Mouse (Mus musculus) forebrain, embryonic 11.5 days (tissue): ENCODE measurements around the gene Vwce. TPM values are rescaled to one million over a fixed set of nuclear protein-coding genes. Genes with fewer than 3 reads are reported as not detected.

Source experiments
- ATAC-seq: fragments of 200-750 bp; cut with Nextera tagmentation; replicated peaks from 2 replicates; pipeline ENCODE4 v1.8.0; 2017; ENCODE audit warnings: moderate TSS enrichment; ENCODE audit not compliant: low FRiP score
- DNase-seq: peaks from one replicate; pipeline ENCODE4 v3.0.0-alpha.2; 2017; ENCODE audit warnings: low spot score
- H3K27ac ChIP-seq: fragments of 300-500 bp; sonication (generic); 2 replicates; pipeline ENCODE4 v1.5.1; 2014; ENCODE audit warnings: low read depth, low read length
- H3K27me3 ChIP-seq: fragments of 300-500 bp; sonication (generic); 2 replicates; pipeline ENCODE4 v1.6.1; 2014; ENCODE audit warnings: mild to moderate bottlenecking, low read length, mixed read lengths; ENCODE audit not compliant: control insufficient read depth, insufficient read depth
- H3K36me3 ChIP-seq: fragments of 300-500 bp; sonication (generic); 2 replicates; pipeline ENCODE4 v1.6.1; 2014; ENCODE audit warnings: mild to moderate bottlenecking, low read length, moderate library complexity, mixed read lengths; ENCODE audit not compliant: control insufficient read depth, insufficient read depth
- H3K4me1 ChIP-seq: fragments of 300-500 bp; sonication (generic); replicated peaks from 2 replicates; pipeline ENCODE4 v1.6.1; 2014; ENCODE audit warnings: low read length, mixed read lengths; ENCODE audit not compliant: control insufficient read depth, insufficient read depth
- H3K4me2 ChIP-seq: fragments of 300-500 bp; sonication (generic); 2 replicates; pipeline ENCODE4 v1.6.1; 2014; ENCODE audit warnings: low read depth, mild to moderate bottlenecking, low read length, moderate library complexity, mixed read lengths; ENCODE audit not compliant: severe bottlenecking
- H3K4me3 ChIP-seq: fragments of 300-500 bp; sonication (generic); 2 replicates; pipeline ENCODE4 v1.5.1; 2014; ENCODE audit warnings: low read depth, low read length
- H3K9ac ChIP-seq: fragments of 300-500 bp; sonication (generic); 2 replicates; pipeline ENCODE4 v1.6.1; 2014; ENCODE audit warnings: low read length
- H3K9me3 ChIP-seq: fragments of 300-500 bp; sonication (generic); 2 replicates; pipeline ENCODE4 v1.6.1; 2016; ENCODE audit warnings: low read length, mixed read lengths; ENCODE audit not compliant: control insufficient read depth
- WGBS: fragments of 180-500 bp; shearing (Covaris S2); extraction: QIAGEN DNeasy Blood & Tissue Kit; methylation state at CpG from one replicate; pipeline ENCODE4 v1.1.7; 2014; 5-methylcytosine and 5-hydroxymethylcytosine counted together
- polyA plus RNA-seq: library from polyadenylated mRNA; unstranded; fragments of >200 nt; fragmentation: Nextera tagmentation; extraction: Ambion mirVana; gene quantifications from 2 replicates; pipeline ENCODE4 v1.2.1, GENCODE M21; 2014

Gene Vwce
- polyA plus RNA-seq, 1 experiment from 2014 or later = 0.47 TPM

DNA sequence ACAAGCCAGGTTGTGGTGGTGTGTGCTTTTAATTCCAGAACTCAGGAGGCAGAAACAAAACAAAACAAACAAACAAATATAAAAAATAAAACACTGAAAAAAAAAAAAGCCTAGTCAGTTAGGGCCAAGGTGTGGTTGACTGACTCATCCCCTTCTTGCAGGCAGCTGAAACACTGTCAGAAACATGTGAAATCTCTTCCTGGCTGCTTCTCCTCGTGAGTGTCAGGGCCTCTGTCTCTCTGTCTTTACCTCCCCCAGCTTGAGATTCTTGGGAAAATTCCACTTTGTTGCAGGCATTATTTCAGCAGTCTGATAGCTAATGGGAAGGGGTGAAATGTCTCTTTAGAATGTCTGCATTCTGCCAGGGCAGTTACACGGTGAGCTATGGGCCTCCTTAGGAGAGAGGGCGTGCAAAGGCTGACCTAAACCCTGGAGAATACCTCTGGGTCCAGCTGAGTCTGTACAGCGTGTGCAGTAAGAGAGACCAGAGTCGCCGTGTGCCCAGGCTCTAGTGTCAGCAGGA is 31.7 kb upstream of the Vwce start:
- no peak for DNase-seq
- Histone ChIP-seq H3K9ac (peak overlapping the region; percentile 85), H3K4me1 (peaks cover 12% of the 10 kb centered on the region), H3K4me3 (peak overlapping the region; percentile 28), H3K9me3 (no peaks in the 10 kb centered on the region), H3K4me2 (peak overlapping the region; percentile 53), H3K27ac (peak overlapping the region; percentile 93), H3K27me3 (no peaks in the 10 kb centered on the region), H3K36me3 (no peaks in the 10 kb centered on the region)
- 4% methylated on average over 6 of the region's 6 CpGs for whole genome bisulfite sequencing
- ATAC-seq = 0 out of 2 replicates have a peak, but pooled peaks have one; percentile 37

DNA sequence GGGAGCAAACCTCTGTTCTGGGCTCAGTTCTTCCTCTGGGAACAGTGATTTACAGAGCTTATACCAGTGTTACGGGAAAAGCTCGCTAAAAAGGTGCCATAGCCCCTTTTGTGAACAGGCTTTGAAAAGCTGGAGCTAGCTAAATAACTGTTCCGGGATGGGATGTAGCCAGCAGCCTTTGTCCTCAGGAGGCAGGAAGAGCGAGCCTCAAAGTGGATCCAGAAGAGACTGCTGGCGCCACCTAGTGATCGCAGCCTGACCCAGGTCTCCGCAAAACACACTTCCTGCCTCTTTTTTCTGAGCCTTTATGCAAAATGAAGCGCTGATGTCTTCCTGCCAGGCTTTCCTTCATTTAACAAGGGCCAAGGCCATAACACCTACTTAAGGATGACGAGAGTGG is 31.2 kb upstream of the Vwce start:
- H3K4me3 ChIP-seq = peak overlapping the region; percentile 28
- H3K9me3 ChIP-seq = no peaks in the 10 kb centered on the region
- peaks cover 12% of the 10 kb centered on the region for H3K4me1 ChIP-seq
- ATAC-seq (peak; percentile 64), DNase-seq (peak; percentile 94)
- H3K9ac ChIP-seq = peak overlapping the region; percentile 85
- no peaks in the 10 kb centered on the region for H3K27me3 ChIP-seq
- peak overlapping the region; percentile 93 for H3K27ac ChIP-seq
- peak overlapping the region; percentile 53 for H3K4me2 ChIP-seq
- WGBS = 2% methylated on average over 9 of the region's 9 CpGs
- peaks cover 2% of the 10 kb centered on the region; the same call in 1 of the 2 replicates for H3K36me3 ChIP-seq

GRCm38 (mm10) chr19:10603660-10604523 is 30.1 kb upstream of the Vwce start:
- WGBS = 85% methylated on average over 18 of the region's 18 CpGs

GRCm38 (mm10) chr19:10604534-10604933 is 29.5 kb upstream of the Vwce start:
- H3K27me3 ChIP-seq = no peaks in the 10 kb centered on the region
- H3K9ac ChIP-seq = peak overlapping the region; percentile 96
- H3K4me2 ChIP-seq = peak overlapping the region; percentile 76
- DNase-seq (no peak), ATAC-seq (0 out of 2 replicates have a peak, but pooled peaks have one; percentile 0)
- H3K9me3 ChIP-seq = no peaks in the 10 kb centered on the region
- H3K36me3 ChIP-seq = peaks cover 10% of the 10 kb centered on the region; the same call in 1 of the 2 replicates
- H3K27ac ChIP-seq = peak overlapping the region; percentile 85; the same call in 1 of the 2 replicates
- WGBS = 69% methylated on average over 3 of the region's 3 CpGs
- H3K4me1 ChIP-seq = peaks cover 12% of the 10 kb centered on the region
- peak overlapping the region; percentile 96 for H3K4me3 ChIP-seq

More at GRCm38 (mm10) chr19:10603660-10604523, 30.1 kb upstream of the Vwce start:
- no peak overlapping the region for H3K4me2 ChIP-seq
- no peak for ATAC-seq
- no peak overlapping the region for H3K27ac ChIP-seq
- no peak for DNase-seq
- H3K36me3 ChIP-seq = peaks cover 10% of the 10 kb centered on the region; the same call in 1 of the 2 replicates
- H3K4me1 ChIP-seq = peaks cover 12% of the 10 kb centered on the region
- no peak overlapping the region for H3K4me3 ChIP-seq
- H3K9me3 ChIP-seq = no peaks in the 10 kb centered on the region
- no peak overlapping the region for H3K9ac ChIP-seq
- H3K27me3 ChIP-seq = no peaks in the 10 kb centered on the region

GRCm38 (mm10) chr19:10605293-10605900 is 28.6 kb upstream of the Vwce start, which contains the start of the genes Ddb1 and Tkfc:
Ddb1 (plus strand) TSS chr19:10605327.
Tkfc (minus strand) TSS chr19:10605654.
- under 1% methylated on average over 49 of the region's 49 CpGs for WGBS
- ATAC-seq = peak; percentile 96

GRCm38 (mm10) chr19:10605901-10606622 is 28.0 kb upstream of the Vwce start:
- H3K9me3 ChIP-seq = no peaks in the 10 kb centered on the region
- DNase-seq = peak; percentile 61
- H3K9ac ChIP-seq = peak overlapping the region; percentile 96
- peaks cover 15% of the 10 kb centered on the region; the same call in 1 of the 2 replicates for H3K36me3 ChIP-seq
- peak overlapping the region; percentile 72; the same call in 1 of the 2 replicates for H3K27ac ChIP-seq
- peak overlapping the region; percentile 96 for H3K4me3 ChIP-seq
- peak overlapping the region; percentile 76 for H3K4me2 ChIP-seq
- ATAC-seq = no peak
- WGBS = 8% methylated on average over 20 of the region's 20 CpGs
- H3K4me1 ChIP-seq = peaks cover 12% of the 10 kb centered on the region
- no peaks in the 10 kb centered on the region for H3K27me3 ChIP-seq

More at GRCm38 (mm10) chr19:10605293-10605900, 28.6 kb upstream of the Vwce start, which contains the start of the genes Ddb1 and Tkfc:
- H3K4me3 ChIP-seq = peak within 1 kb of the TSS; percentile 96
- peak within 1 kb of the TSS; percentile 76 for H3K4me2 ChIP-seq
- H3K4me1 ChIP-seq = peaks cover 12% of the 10 kb centered on the region
- H3K27ac ChIP-seq = peak within 1 kb of the TSS; percentile 85
- peaks cover 13% of the 10 kb centered on the region; the same call in 1 of the 2 replicates for H3K36me3 ChIP-seq
- H3K9me3 ChIP-seq = no peaks in the 10 kb centered on the region
- peak; percentile 99 for DNase-seq
- H3K9ac ChIP-seq = peak within 1 kb of the TSS; percentile 96
- H3K27me3 ChIP-seq = no peaks in the 10 kb centered on the region

- Histone ChIP-seq H3K27me3 (no peaks in the 10 kb centered on the region), H3K4me3 (no peak overlapping the region), H3K4me1 (peaks cover 12% of the 10 kb centered on the region), H3K36me3 (peaks cover 28% of the 10 kb centered on the region), H3K4me2 (no peak overlapping the region), H3K9ac (no peak overlapping the region), H3K27ac (no peak overlapping the region), H3K9me3 (no peaks in the 10 kb centered on the region)
- 95% methylated on average over 5 of the region's 5 CpGs for WGBS
- ATAC-seq (no peak), DNase-seq (no peak)
Observed at GRCm38 (mm10) chr19:10608573-10609240, 25.3 kb upstream of the Vwce start.
